In genomic region chr5:98987116-98987515, GRCm38 (mm10) we compare ENCODE assay signal across 16 mouse cellular contexts. TPM values are rescaled to one million over a fixed set of nuclear protein-coding genes. Genes with fewer than 3 reads are reported as not detected.
"Had no signal": no experiment of that assay in that cellular context is flagged by ENCODE, and none has a peak within 500 bp of the region (broad histone marks: within the 10 kb centered on the region; RNA-seq: fewer than 3 reads in every experiment).

No protein-coding gene starts in this region.

- H3K4me1 ChIP-seq: liver, embryonic 12.5 days; megakaryocyte, embryonic 14.5 days; neural tube, embryonic 12.5 days; stomach, embryonic 15.5 days had no signal

- H3K27ac ChIP-seq: limb, embryonic 15.5 days; liver, embryonic 12.5 days; macrophage; neural tube, embryonic 12.5 days; stomach, embryonic 15.5 days had no signal

- H3K4me3 ChIP-seq: limb, embryonic 15.5 days; liver, embryonic 12.5 days; megakaryocyte, embryonic 14.5 days; neural tube, embryonic 12.5 days; stomach, embryonic 15.5 days had no signal

- H3K36me3 ChIP-seq: limb, embryonic 15.5 days; liver, embryonic 12.5 days; neural tube, embryonic 12.5 days; stomach, embryonic 15.5 days had no signal

- DNase-seq: kidney, adult 18-20 months; kidney, postnatal 10 days; kidney, postnatal 4 days; left cerebral cortex, postnatal 4 days; lung, embryonic 14.5 days; lung, postnatal 10 days; right cerebral cortex, postnatal 14 days; thymus, adult 2 months; thymus, postnatal 25 days had no signal

- ATAC-seq: liver, embryonic 12.5 days had no signal

- H3K4me2 ChIP-seq: limb, embryonic 15.5 days; liver, embryonic 12.5 days; lung, embryonic 14.5 days; neural tube, embryonic 12.5 days; stomach, embryonic 15.5 days had no signal

- H3K27me3 ChIP-seq: limb, embryonic 15.5 days; liver, embryonic 12.5 days; megakaryocyte, embryonic 14.5 days; neural tube, embryonic 12.5 days; stomach, embryonic 15.5 days had no signal

- H3K9ac ChIP-seq: limb, embryonic 15.5 days; liver, embryonic 12.5 days; lung, embryonic 14.5 days; neural tube, embryonic 12.5 days; stomach, embryonic 15.5 days had no signal

- H3K9me3 ChIP-seq: limb, embryonic 15.5 days; liver, embryonic 12.5 days; neural tube, embryonic 12.5 days; stomach, embryonic 15.5 days had no signal

RNA-seq across cellular contexts. Expression of gene Prkg2, which starts 50.0 kb away (rescaled TPM):
- polyA plus RNA-seq: macrophage; testis, adult 2 months had no signal
